33 mouse cellular contexts compared by ENCODE assay signal in genomic region chr9:119208998-119209397, GRCm38 (mm10). TPM values are rescaled to one million over a fixed set of nuclear protein-coding genes. Genes with fewer than 3 reads are reported as not detected.
"Had no signal": no experiment of that assay in that cellular context is flagged by ENCODE, and none has a peak within 500 bp of the region (broad histone marks: within the 10 kb centered on the region; RNA-seq: fewer than 3 reads in every experiment).

Slc22a13 (minus strand) TSS chr9:119209098.

- H3K9me3 ChIP-seq: embryonic facial prominence, embryonic 13.5 days; embryonic facial prominence, embryonic 15.5 days had no signal

- H3K27me3 ChIP-seq: embryonic facial prominence, embryonic 12.5 days; embryonic facial prominence, embryonic 13.5 days; embryonic facial prominence, embryonic 15.5 days; forebrain, embryonic 12.5 days; forebrain, embryonic 13.5 days; forebrain, embryonic 15.5 days had no signal

- DNase-seq: cerebellum, adult 2 months; cerebellum, adult 8-10 months; cerebellum, adult 9-10 months; cerebellum, adult 9-11 months; cerebellum, postnatal 10 days; cerebellum, postnatal 14 days; cerebellum, postnatal 25 days; cerebellum, postnatal 36 days; embryo, embryonic 11 days; forebrain, postnatal 0 days; gastrocnemius, adult 2 months; gastrocnemius, postnatal 10 days; gastrocnemius, postnatal 14 days; gastrocnemius, postnatal 25 days; gastrocnemius, postnatal 36 days; heart, adult 18-20 months had no signal

- H3K27ac ChIP-seq: embryonic facial prominence, embryonic 10.5 days; embryonic facial prominence, embryonic 12.5 days; embryonic facial prominence, embryonic 13.5 days; embryonic facial prominence, embryonic 15.5 days; forebrain, embryonic 10.5 days; forebrain, embryonic 12.5 days; forebrain, embryonic 13.5 days; forebrain, embryonic 15.5 days; gastrocnemius, adult 2 months had no signal

- H3K36me3 ChIP-seq: embryonic facial prominence, embryonic 10.5 days; embryonic facial prominence, embryonic 12.5 days; embryonic facial prominence, embryonic 13.5 days; embryonic facial prominence, embryonic 15.5 days; forebrain, embryonic 10.5 days; forebrain, embryonic 12.5 days; forebrain, embryonic 15.5 days had no signal

- H3K9ac ChIP-seq: embryonic facial prominence, embryonic 12.5 days; embryonic facial prominence, embryonic 13.5 days; embryonic facial prominence, embryonic 15.5 days; forebrain, embryonic 12.5 days; forebrain, embryonic 13.5 days; forebrain, embryonic 15.5 days; forebrain, postnatal 0 days had no signal

- H3K4me3 ChIP-seq: embryonic facial prominence, embryonic 10.5 days; embryonic facial prominence, embryonic 12.5 days; embryonic facial prominence, embryonic 13.5 days; embryonic facial prominence, embryonic 15.5 days; erythroblast, embryonic 14.5 days; forebrain, embryonic 10.5 days; forebrain, embryonic 12.5 days; forebrain, embryonic 13.5 days; forebrain, embryonic 15.5 days; gastrocnemius, adult 2 months had no signal

- H3K4me2 ChIP-seq: embryonic facial prominence, embryonic 12.5 days; embryonic facial prominence, embryonic 13.5 days; embryonic facial prominence, embryonic 15.5 days; forebrain, embryonic 12.5 days; forebrain, embryonic 13.5 days; forebrain, embryonic 15.5 days had no signal

- H3K4me1 ChIP-seq: embryonic facial prominence, embryonic 10.5 days; embryonic facial prominence, embryonic 12.5 days; embryonic facial prominence, embryonic 13.5 days; embryonic facial prominence, embryonic 15.5 days; forebrain, embryonic 10.5 days; forebrain, embryonic 12.5 days; forebrain, embryonic 13.5 days; forebrain, embryonic 15.5 days had no signal

- ATAC-seq: forebrain, embryonic 13.5 days; forebrain, embryonic 14.5 days; forebrain, embryonic 15.5 days; forebrain, embryonic 16.5 days; forebrain, postnatal 0 days had no signal

RNA-seq across cellular contexts. Expression of gene Slc22a13, which starts in this region (rescaled TPM):
- polyA plus RNA-seq: cerebellum, adult 2 months; cortical plate, adult 2 months; embryonic facial prominence, embryonic 10.5 days; embryonic facial prominence, embryonic 11.5 days; embryonic facial prominence, embryonic 12.5 days; embryonic facial prominence, embryonic 13.5 days; embryonic facial prominence, embryonic 14.5 days; embryonic facial prominence, embryonic 15.5 days; erythroblast, embryonic 14.5 days; forebrain, embryonic 10.5 days; forebrain, embryonic 11.5 days; forebrain, embryonic 12.5 days; forebrain, embryonic 13.5 days; forebrain, embryonic 14.5 days; forebrain, postnatal 0 days; frontal cortex, adult 2 months; gonadal fat pad, adult 2 months had no signal
